Mouse (Mus musculus) bone marrow, adult 2 months (tissue): Measurements from ENCODE around the gene Rasgrp3.

Experiments
- CTCF ChIP-seq: fragments of 200-500 bp; IDR thresholded peaks from 2 replicates; pipeline ENCODE4 v1.5.1; 2011; ENCODE audit warnings: low read length, control low read depth; ENCODE audit not compliant: control insufficient read depth, insufficient read depth
- POLR2A ChIP-seq: fragments of 200-500 bp; IDR thresholded peaks from 2 replicates; pipeline ENCODE4 v1.6.1; 2011; ENCODE audit warnings: low read depth, mild to moderate bottlenecking, control low read depth, low read length, borderline replicate concordance; ENCODE audit not compliant: control insufficient read depth

DNA sequence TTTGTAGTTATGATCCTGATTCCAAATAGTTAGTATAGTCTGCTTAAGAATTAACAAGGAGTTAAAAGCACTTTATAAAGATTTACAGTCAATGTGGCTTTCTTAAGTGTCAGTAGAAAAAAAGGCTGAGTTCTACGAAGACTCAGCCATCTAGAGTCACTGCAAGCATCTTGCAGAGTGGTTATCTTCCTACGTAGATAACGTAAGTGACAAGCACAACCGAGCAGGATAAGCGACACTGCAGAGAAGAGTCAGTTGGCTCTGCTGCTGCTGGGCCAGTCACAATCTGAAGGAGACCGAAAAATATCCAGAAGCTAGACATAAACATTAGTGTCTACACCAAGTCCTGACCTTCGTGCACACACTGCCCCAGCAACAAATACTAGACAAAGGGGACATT lies 107.7 kb downstream of the Rasgrp3 start:
- TF ChIP-seq CTCF: no peak
- TF ChIP-seq POLR2A: no peak
